Mouse (Mus musculus): ENCODE measurements around the gene Zfp687. TPM values are rescaled to one million over a fixed set of nuclear protein-coding genes. Genes with fewer than 3 reads are reported as not detected.
A peak's percentile ranks its signal among the peaks of the same experiment; 100 is the strongest.

Gene Zfp687
- 10.5 and 12.7 TPM in 2 replicates for polyA plus RNA-seq (2012; ENCODE audit: insufficient read depth, insufficient read length, missing spikeins)

DNA sequence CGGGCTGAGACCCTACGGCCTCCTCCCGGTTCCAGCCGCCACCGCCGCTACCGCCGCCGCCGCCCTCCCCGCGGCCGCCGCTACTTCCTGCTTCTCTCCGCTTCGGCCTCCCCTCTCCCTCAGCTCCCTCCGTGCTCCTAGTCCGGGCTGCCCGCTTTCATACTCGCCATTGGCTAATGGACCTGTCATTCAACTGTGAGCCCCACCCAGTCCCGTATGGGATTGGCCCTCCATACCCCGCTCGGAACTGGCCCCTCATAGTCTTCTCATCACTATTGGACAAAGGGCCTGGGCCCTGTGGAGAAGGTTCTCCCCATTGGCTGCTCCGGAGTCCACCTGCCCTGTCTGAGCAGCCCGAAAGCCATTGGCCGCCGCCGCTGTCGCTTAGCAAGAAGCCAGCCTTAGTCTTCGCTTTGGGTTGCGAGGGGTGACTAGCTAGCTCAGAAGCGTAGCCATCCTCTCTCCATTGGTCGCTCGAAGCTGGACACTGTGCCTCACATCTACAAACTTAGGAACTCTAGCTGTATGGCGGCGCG lies at the start of gene Zfp687:
TSS of gene Zfp687 (minus strand) at position 112 of the 536 bp plus-strand sequence.
- TF ChIP-seq POLR2A (IDR thresholded peaks at IDR 0.05; ENCODE audit: borderline replicate concordance, low read depth, low read length), result no peak
- TF ChIP-seq CTCF (IDR thresholded peaks at IDR 0.05; ENCODE audit: low read depth, low read length), result no peak
- H3K27ac ChIP-seq (ENCODE audit: insufficient read depth, low read depth, low read length), result peak within 1 kb of the TSS; percentile 78
- peaks cover 4% of the 10 kb centered on the region for H3K4me1 ChIP-seq (ENCODE audit: control insufficient read depth, insufficient read depth, low read length)
- H3K4me3 ChIP-seq (ENCODE audit: insufficient read depth, low read length), result peak within 1 kb of the TSS; percentile 75

DNA sequence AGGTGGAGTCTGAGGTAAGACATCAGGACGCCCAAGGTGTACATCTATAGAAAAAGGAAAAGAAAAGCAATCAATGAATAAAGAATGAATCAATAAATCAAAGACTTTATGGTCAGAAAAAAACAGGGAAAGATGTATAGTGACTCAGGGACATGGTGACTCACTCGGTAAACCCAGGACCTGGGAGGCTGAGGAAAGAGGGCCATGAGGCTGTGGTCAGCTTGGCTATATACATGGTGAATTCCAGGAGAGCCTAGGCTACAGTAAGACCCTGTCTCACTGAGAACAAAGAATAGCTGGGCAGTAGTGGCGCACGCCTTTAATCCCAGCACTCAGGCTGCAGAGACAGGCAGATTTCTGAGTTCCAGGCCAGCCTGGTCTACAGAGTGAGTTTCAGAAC lies 48.5 kb upstream of the Zfp687 start:
- peaks cover 36% of the 10 kb centered on the region for H3K4me1 ChIP-seq (ENCODE audit: control insufficient read depth, insufficient read depth, low read length)
- TF ChIP-seq CTCF (IDR thresholded peaks at IDR 0.05; ENCODE audit: low read depth, low read length) (no peak), POLR2A (IDR thresholded peaks at IDR 0.05; ENCODE audit: borderline replicate concordance, low read depth, low read length) (no peak)
- H3K27ac ChIP-seq (ENCODE audit: insufficient read depth, low read depth, low read length), result no peak overlapping the region
- no peak overlapping the region for H3K4me3 ChIP-seq (ENCODE audit: insufficient read depth, low read length)

DNA sequence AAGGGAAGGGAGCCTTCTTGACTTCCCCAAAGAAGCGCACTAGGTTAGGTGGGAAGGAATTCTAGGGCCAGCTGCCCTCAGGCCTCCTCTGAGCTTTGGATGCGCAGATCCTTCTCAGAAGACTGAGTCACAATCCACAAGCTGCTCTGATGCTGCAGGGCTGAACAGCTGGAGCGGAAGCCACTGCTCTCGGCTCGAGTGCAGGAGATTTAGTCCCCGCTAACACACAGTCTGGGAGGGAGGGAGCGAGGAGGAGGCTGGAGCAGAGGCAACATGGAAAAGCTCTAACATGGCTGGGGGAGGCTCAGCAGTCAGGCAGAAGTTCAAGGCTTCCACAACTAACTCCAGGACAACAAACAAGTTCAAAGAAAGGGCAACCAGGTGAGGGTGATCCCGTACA lies 42.8 kb upstream of the Zfp687 start:
- H3K4me3 ChIP-seq (ENCODE audit: insufficient read depth, low read length), result no peak overlapping the region
- H3K27ac ChIP-seq (ENCODE audit: insufficient read depth, low read depth, low read length), result no peak overlapping the region
- no peak for TF ChIP-seq CTCF (IDR thresholded peaks at IDR 0.05; ENCODE audit: low read depth, low read length)
- TF ChIP-seq POLR2A (IDR thresholded peaks at IDR 0.05; ENCODE audit: borderline replicate concordance, low read depth, low read length), result no peak
- H3K4me1 ChIP-seq (ENCODE audit: control insufficient read depth, insufficient read depth, low read length), result peaks cover 15% of the 10 kb centered on the region

DNA sequence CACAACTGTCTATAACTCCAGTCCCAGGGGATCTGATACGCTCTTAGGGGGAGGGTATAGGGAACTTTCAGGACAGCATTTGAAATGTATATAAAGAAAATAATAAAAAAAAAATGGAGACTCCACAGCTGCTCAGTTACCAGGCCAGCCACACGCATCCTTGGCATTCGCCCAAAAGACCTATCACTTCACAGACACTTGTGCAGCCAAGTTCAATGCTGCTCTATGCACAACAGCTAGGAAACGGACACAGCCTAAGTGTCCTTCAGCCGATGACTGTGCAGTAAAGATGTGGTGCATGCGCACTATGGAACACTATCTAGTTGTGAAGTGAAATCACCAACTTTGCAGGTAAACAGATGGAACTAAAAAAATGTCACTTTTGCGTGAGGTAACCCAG lies 41.0 kb upstream of the Zfp687 start:
- TF ChIP-seq POLR2A (IDR thresholded peaks at IDR 0.05; ENCODE audit: borderline replicate concordance, low read depth, low read length) (no peak), CTCF (IDR thresholded peaks at IDR 0.05; ENCODE audit: low read depth, low read length) (no peak)
- H3K4me1 ChIP-seq (ENCODE audit: control insufficient read depth, insufficient read depth, low read length), result peaks cover 15% of the 10 kb centered on the region
- H3K4me3 ChIP-seq (ENCODE audit: insufficient read depth, low read length), result no peak overlapping the region
- no peak overlapping the region for H3K27ac ChIP-seq (ENCODE audit: insufficient read depth, low read depth, low read length)

DNA sequence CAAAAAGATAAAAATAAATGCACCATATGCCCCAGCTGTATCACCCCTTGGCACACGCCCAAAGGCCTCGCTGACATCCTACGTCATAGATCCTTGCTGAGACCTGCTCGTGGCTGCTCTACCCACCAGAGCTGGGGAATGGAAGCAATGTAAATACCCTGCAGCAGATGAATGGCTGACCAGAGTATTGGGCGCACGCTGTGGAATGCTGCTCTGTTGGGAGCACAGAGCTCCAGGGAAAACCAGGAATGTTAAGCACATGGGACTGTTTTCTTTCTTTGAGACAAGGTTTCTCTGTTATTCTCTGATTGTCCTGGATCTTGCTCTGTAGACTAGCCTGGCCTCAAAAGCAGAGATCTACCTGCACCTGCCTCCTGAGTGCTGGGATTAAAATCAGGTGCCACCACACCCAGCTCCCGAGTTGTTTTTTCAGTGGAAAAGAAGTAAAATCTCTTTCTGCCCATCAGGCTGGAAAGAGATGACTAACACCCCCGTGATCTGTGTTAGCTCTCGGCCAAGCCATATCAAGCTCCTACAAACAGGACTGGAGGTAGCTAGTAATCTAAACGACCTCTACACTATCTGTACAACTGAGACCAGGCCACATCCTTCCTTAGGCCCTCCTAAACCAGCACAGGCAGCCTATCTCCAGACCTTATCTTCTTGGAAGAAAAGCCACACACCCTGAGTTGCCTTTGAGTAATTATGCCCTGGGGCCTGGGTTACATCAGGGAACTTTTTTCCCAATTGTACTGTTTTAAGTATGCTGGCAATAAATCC lies 39.4 kb upstream of the Zfp687 start:
- Histone ChIP-seq H3K4me1 (ENCODE audit: control insufficient read depth, insufficient read depth, low read length) (peaks cover 15% of the 10 kb centered on the region), H3K27ac (ENCODE audit: insufficient read depth, low read depth, low read length) (peak overlapping the region; percentile 85), H3K4me3 (ENCODE audit: insufficient read depth, low read length) (no peak overlapping the region)
- TF ChIP-seq POLR2A (IDR thresholded peaks at IDR 0.05; ENCODE audit: borderline replicate concordance, low read depth, low read length) (no peak), CTCF (IDR thresholded peaks at IDR 0.05; ENCODE audit: low read depth, low read length) (no peak)

DNA sequence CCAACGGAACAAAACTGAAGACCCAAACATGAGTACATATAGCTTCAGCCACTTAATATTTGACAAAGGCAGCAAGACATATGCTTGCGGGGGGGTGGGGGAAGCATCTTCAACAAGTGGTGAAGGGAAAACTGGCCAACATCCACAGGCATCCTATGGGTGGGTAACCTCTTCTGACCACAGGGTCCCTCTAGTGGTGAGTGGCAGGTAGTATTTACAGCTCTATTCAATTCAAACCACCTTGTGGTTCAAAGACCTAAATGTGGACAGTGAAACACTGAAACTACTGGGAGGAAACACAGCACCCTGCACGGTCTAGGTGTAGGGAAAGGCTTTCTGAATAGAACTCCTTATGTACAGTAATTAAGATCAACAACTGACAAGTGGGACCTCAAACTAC lies 38.5 kb upstream of the Zfp687 start:
- Histone ChIP-seq H3K4me3 (ENCODE audit: insufficient read depth, low read length) (no peak overlapping the region), H3K27ac (ENCODE audit: insufficient read depth, low read depth, low read length) (0 out of 2 replicates have a peak overlapping the region, but pooled peaks have one; percentile 13), H3K4me1 (ENCODE audit: control insufficient read depth, insufficient read depth, low read length) (peaks cover 15% of the 10 kb centered on the region)
- TF ChIP-seq CTCF (IDR thresholded peaks at IDR 0.05; ENCODE audit: low read depth, low read length) (peak; percentile 53), POLR2A (IDR thresholded peaks at IDR 0.05; ENCODE audit: borderline replicate concordance, low read depth, low read length) (no peak)

DNA sequence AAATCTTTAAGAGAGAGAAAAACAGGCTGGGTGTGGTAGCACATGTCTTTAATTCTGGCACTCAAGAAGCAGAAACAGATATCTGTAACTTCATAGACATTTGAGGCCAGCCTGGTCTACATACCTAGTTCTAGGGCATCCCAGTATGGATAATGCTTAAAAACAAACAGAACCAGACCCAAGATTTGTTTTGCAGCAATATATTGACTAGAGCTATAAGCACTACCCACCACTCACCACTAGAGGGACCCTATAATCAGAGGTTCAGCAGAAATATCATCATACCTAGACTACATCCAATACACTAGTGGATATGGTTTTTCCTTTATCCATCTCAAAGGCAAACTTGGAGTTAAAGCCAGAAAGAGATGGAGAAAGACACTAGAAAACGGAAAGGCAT lies 37.7 kb upstream of the Zfp687 start:
- Histone ChIP-seq H3K4me3 (ENCODE audit: insufficient read depth, low read length) (no peak overlapping the region), H3K4me1 (ENCODE audit: control insufficient read depth, insufficient read depth, low read length) (peaks cover 20% of the 10 kb centered on the region), H3K27ac (ENCODE audit: insufficient read depth, low read depth, low read length) (no peak overlapping the region)
- TF ChIP-seq POLR2A (IDR thresholded peaks at IDR 0.05; ENCODE audit: borderline replicate concordance, low read depth, low read length) (no peak), CTCF (IDR thresholded peaks at IDR 0.05; ENCODE audit: low read depth, low read length) (no peak)

DNA sequence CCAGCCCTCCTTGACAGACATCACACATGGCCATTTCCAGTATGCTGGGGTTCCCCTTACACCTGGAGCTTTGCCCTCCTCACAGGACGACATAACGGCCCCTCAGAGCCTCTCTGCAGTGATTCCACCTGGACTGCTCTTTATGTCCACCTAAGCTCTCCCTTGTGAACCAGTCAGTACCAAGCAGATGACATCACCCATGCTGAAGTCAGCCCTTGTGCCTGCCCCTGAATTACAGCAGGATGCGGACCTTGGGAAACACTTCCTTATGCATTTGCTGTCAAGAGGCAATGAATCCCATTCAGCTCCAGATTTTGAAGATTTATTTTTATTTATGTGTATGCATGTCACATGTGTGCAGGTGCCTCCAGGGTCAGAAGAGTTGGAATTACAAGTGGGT lies 32.7 kb upstream of the Zfp687 start:
- H3K27ac ChIP-seq (ENCODE audit: insufficient read depth, low read depth, low read length), result no peak overlapping the region
- H3K4me1 ChIP-seq (ENCODE audit: control insufficient read depth, insufficient read depth, low read length), result peaks cover 16% of the 10 kb centered on the region
- no peak overlapping the region for H3K4me3 ChIP-seq (ENCODE audit: insufficient read depth, low read length)
- TF ChIP-seq POLR2A (IDR thresholded peaks at IDR 0.05; ENCODE audit: borderline replicate concordance, low read depth, low read length), result no peak
- TF ChIP-seq CTCF (IDR thresholded peaks at IDR 0.05; ENCODE audit: low read depth, low read length), result no peak

DNA sequence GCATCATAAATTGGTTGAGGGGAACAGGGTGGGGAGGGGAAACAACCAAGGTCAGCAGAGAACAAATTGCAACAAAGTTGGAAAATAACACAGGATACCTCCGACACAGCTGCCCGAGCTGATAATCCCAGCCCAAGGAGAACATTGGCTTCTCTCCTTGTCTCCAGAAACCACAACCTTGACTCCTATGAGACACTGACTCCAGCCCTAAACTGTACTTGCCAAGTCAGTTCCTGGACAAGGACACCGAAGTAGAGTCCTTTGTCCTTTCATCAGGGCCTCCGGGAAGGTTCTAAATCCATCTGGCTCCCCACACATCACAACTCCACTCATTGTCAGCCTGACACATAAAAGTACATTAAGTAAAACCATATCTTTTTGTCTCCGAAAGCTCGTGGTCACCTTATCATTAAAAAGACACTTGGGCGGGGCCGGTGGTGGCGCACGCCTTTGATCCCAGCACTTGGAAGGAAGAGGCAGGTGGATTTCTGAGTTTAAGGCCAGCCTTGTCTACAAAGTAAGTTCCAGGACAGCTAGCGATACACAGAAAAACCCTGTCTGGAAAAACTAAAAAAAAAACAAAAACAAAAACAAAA lies 31.3 kb upstream of the Zfp687 start:
- TF ChIP-seq CTCF (IDR thresholded peaks at IDR 0.05; ENCODE audit: low read depth, low read length) (no peak), POLR2A (IDR thresholded peaks at IDR 0.05; ENCODE audit: borderline replicate concordance, low read depth, low read length) (no peak)
- Histone ChIP-seq H3K4me1 (ENCODE audit: control insufficient read depth, insufficient read depth, low read length) (peaks cover 16% of the 10 kb centered on the region), H3K4me3 (ENCODE audit: insufficient read depth, low read length) (no peak overlapping the region), H3K27ac (ENCODE audit: insufficient read depth, low read depth, low read length) (no peak overlapping the region)

DNA sequence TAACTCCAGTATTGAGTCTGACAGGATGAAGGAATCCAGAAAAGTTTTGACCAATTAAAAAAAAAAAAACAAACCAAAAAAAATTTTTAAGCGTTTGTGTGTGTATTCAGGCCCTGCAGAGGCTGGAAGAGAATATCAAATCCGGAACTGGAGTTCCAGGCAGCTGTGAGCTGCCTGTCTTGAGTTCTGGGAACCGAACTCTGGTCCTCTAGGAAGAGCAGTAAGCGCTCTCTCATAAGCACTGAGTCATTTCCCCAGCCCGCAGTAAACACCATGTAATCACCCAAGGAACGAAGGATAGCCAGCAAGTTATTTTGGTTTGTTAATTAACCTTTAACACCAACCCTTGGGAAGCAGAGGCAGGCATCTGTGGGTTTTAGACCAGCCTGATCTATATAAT lies 28.0 kb upstream of the Zfp687 start:
- H3K27ac ChIP-seq (ENCODE audit: insufficient read depth, low read depth, low read length), result peak overlapping the region; percentile 86
- H3K4me1 ChIP-seq (ENCODE audit: control insufficient read depth, insufficient read depth, low read length), result peaks cover 22% of the 10 kb centered on the region

More for the DNA sequence above, 28.0 kb upstream of the Zfp687 start:
- no peak overlapping the region; the same call in 1 of the 2 replicates for H3K4me3 ChIP-seq (ENCODE audit: insufficient read depth, low read length)
- TF ChIP-seq POLR2A (IDR thresholded peaks at IDR 0.05; ENCODE audit: borderline replicate concordance, low read depth, low read length) (no peak), CTCF (IDR thresholded peaks at IDR 0.05; ENCODE audit: low read depth, low read length) (no peak)
